Mouse (Mus musculus) neutrophil, adult 65 days (primary cell): Measurements from ENCODE around the gene Arhgef1. TPM values are rescaled to one million over a fixed set of nuclear protein-coding genes. Genes with fewer than 3 reads are reported as not detected.

ENCODE experiments used
- total RNA-seq: library from RNA; stranded (reverse); gene quantifications from 2 replicates; pipeline ENCODE4 v1.2.4, GENCODE M21; 2023

Arhgef1 gene
- total RNA-seq: 564 and 862 TPM in 2 replicates

DNA sequence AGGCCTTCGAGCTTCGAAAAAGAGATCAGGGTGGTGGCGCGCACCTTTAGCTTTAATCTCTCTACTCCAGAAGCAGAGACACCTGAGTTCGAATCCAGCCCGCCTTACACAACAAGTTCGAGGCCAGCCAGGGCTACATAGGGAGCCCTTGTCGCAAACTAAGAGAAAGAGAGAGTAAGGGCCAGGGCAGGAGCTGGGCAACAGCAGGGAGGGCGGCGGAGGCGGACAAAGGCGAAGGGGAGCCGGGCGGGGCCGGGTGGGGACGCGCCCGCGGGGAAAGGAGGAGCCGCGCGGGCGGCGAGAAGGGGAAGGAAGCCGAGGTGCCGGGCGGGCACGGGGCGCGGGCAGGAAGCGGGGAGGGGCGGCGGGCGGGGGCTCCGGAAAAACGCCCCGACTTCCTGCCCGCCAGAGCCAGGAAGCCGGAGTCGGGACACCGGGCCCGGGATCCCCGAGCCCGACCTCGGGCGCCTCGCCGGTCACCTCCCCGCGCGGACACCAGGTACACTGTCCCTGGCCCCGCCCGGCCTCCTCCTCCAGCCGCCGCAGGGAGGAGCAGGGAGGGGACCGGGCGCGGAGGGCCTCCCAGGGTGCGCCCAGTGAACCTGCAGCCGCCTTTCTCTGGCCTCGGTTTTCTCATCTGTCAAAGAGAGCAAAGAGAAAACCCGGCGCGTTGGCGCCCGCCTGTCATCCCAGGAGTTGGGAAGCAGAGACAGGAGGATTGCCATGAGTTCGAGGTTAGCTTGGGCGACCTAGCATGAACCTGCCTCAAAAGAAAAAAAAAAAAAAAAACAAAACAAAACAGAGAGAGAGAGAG lies at the start of gene Arhgef1:
Gene Arhgef1 (plus strand): TSS at position 283 of the 814 bp plus-strand sequence.

DNA sequence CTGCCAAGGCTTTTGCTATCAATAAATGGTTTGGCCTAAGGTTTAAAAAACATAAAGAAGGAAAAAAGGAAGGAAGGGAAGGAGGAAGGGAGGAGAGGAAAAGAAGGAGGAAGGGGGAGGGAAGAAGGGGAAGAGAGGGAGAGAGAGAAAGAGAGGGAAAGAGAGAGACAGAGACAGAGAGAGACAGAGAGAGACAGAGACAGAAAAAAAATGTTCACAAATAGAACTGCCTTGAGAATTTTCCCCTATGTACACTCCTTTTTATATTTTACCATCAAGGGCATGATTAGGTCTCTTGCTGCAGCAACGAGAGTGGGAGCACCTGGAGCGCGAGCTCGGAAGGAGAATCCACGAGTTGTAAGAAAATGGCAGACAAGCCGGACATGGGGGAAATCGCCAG lies 40.8 kb upstream of the Arhgef1 start, which contains the start of gene Gm9844:
Gene Gm9844 (plus strand): TSS at position 301 of the 400 bp plus-strand sequence.

DNA sequence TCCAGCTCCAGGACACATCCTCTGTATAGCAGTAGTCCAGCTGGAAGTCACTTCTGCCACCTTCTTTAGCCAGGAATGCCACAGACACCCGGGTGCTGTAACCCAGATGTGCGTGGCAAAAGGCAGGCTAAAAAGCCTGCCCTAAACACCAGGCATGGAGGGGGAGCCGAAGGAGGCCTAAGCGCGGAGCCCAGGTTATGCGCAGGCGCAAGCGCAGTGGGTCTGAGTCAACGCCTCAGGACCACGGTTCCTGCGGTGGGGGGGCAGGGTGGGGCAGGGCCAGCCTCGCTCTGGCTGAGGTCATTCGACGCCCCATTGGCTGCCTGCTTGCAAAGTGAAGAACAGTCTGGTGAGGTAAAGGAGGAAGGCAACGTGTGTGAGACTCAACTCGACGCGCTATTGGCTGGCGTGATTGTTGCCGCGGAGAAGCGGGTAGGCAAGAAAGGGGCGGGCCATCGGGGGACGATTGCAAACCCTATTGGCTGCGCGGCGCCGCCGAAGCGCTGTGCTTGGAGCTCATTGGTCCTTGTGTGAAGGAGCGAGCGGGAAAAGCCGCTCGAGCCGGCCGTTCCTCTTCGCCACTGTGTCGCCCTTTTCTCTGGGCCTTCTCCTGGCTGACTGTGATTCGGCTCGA lies 33.1 kb upstream of the Arhgef1 start, which contains the start of the genes Lypd4 and Dmrtc2:
Gene Lypd4 (minus strand): TSS at position 410 of the 634 bp plus-strand sequence.
Gene Dmrtc2 (plus strand): TSS at position 526 of the 634 bp plus-strand sequence.

DNA sequence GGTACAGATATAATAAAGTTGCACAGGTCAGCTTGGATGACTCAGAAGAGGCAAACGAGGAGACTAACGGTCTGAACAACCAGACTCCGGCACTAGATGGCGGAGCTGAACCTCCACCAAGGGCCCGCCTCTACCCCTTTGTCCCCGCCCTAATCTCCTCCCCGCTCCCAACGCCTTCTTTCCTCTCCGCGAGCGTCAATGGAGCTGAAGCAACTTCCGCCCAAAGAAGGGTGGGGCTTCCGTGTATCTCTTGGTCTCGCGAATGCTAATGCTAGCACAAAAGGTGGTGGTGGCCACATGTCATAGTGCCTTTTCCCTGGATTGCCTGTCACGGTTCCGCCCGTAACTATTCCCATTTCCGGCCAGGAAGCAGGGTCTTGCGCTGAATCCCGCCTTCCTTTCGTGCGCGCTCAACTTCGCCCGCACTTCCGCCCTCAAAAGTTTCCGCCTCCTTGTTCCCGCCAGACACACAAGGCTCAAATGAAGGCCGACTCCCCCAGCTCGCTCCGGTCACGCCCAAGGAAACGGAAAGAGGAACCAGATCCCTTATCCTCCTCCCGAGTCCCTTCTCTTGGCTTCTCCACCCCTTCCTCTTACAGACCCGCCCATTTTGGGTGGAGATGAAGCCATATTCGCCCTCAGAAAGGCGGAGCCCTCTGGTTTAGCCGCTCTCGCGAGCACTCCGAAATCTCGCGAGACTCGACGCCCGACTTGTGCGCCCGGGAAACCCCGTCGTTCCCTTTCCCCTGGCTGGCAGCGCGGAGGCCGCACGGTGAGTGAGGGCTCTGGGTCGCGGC lies 18.6 kb upstream of the Arhgef1 start, which contains the start of gene Rps19:
Gene Rps19 (plus strand): TSS at position 476 of the 797 bp plus-strand sequence.

DNA sequence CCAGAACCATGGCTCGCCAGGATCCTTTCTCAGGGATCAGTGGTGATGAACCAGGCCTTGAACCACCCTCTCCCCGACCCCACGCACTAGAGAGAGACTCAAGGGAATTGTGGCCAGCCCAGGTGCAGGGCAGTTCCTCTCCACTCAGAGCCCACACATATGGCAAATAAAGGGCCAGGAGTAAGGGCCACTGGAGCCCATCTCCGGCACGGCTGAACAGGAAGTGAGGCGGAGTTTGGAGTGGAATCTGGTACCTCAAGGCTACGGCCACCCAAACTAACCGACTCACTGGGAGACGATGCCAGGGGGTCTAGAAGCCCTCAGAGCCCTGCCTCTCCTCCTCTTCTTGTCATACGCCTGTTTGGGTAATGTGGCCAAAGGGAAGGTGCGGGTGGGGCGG lies 5.5 kb upstream of the Arhgef1 start, which contains the start of gene Cd79a:
Gene Cd79a (plus strand): TSS at position 158 of the 400 bp plus-strand sequence.

DNA sequence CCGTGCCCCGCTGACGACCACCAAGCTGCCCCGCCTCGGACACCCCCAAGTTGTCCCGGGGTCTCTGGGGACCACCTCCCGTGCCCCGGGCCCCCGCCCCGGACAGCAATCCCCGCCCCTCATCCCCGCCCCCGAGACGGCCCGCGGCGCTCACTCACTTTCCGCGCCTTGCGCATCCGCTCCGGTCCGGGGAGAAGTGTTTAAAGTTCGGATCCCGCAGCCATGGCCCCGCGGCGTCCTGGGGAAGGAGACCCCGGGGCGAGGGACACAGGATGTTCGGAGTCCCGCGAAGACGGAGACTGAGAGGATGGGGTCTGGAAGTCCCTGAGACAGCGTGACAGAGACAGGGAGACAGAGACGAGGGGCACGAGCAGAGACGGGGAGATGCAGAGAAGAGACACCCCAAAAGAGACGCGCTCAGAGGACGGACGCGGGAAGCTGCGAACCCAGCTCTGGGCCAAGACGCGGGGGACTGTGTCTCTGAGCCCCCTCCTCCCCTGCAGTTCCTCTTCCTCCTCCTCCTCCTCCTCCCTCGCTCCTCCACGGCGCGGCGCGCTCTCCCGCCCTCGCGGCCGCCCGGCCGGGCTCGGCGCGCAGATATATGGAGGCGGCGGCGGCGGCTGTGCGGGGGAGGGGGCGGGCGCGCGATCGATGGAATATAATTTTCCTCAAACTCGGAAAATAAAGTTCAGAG lies 41.7 kb downstream of the Arhgef1 start, which contains the start of gene Gm4881:
Gene Gm4881 (minus strand): TSS at position 238 of the 694 bp plus-strand sequence.

DNA sequence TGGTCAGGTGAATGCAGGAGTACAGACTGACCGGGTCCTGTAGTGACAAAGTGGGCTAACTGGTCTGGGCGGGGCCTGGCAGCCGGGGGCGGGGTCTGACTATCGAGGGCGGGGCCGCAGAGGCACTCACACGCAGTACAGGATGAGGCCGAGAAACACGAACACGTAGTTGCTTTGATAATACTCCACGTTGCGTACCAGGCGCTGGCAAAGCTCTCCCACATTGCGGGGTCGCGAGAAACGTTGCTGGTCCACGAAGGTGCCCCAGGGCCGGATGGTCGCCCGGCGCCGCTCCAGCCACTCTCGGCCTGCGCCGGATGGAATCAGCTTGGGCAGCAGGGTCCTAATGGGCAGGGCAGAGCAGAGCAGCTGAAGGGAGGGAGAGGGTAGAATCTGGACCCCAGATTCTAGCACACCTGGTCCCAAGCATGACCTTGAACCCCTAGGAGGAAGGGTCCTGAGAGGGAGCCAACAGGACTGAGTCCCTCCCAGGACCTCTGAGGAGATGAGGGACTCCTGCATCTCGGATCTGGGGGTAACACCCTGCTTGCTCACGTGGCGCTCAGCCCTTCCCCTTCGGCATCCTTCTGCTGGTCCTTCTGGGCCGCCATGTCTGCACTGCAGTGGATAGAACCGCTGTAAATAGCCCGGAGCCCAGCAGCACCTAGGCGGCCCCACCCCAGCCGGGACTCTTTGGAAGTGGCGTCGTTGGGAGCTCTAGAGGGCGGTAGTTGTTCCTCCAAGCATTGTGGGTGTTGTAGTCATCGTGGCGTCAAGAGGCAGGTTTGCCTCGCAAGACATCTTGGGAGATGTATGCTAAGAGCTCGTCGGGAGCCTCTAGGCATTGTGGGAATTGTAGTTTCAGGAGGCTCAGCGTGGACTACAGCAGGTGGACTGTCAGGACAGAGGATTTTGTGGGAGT lies 69.5 kb downstream of the Arhgef1 start, which contains the start of gene Rabac1:
Gene Rabac1 (minus strand): TSS at position 783 of the 922 bp plus-strand sequence.

Other genes starting within 250 kb of the Arhgef1 start
- not detected in 2 replicates for gene Tex101, start 226.2 kb upstream of the Arhgef1 start, total RNA-seq
- gene BC049730, start 193.7 kb upstream of the Arhgef1 start, total RNA-seq: 1.6 and 2.2 TPM in 2 replicates
- gene Gm4763, start 176.0 kb upstream of the Arhgef1 start, total RNA-seq: 5.8 and 13.4 TPM in 2 replicates
- gene Cd177, start 142.6 kb upstream of the Arhgef1 start, total RNA-seq: 1,275 and 1,351 TPM in 2 replicates
- gene Ceacam10, start 125.7 kb upstream of the Arhgef1 start, total RNA-seq: 69.9 and 84.9 TPM in 2 replicates
- gene Gm9844, start 40.7 kb upstream of the Arhgef1 start, total RNA-seq: 2.0 and 3.2 TPM in 2 replicates
- gene Lypd4, start 33.0 kb upstream of the Arhgef1 start, total RNA-seq: not detected in 2 replicates
- not detected in 2 replicates for gene Dmrtc2, start 32.9 kb upstream of the Arhgef1 start, total RNA-seq
- 415 and 552 TPM in 2 replicates for gene Rps19, start 18.5 kb upstream of the Arhgef1 start, total RNA-seq
- 2.2 and 8.9 TPM in 2 replicates for gene Cd79a, start 5.5 kb upstream of the Arhgef1 start, total RNA-seq
- gene Gm4881, start 41.6 kb downstream of the Arhgef1 start, total RNA-seq: not detected in 2 replicates
- gene Rabac1, start 69.8 kb downstream of the Arhgef1 start, total RNA-seq: 138 and 148 TPM in 2 replicates
- 230 and 240 TPM in 2 replicates for gene Atp1a3, start 103.0 kb downstream of the Arhgef1 start, total RNA-seq
- 1.7 and 5.5 TPM in 2 replicates for gene Grik5, start 169.4 kb downstream of the Arhgef1 start, total RNA-seq
- 10.4 and 11.0 TPM in 2 replicates for gene Zfp574, start 169.7 kb downstream of the Arhgef1 start, total RNA-seq